Mouse (Mus musculus) intestine, embryonic 15.5 days (tissue): Measurements from ENCODE around the gene Uckl1. TPM values are rescaled to one million over a fixed set of nuclear protein-coding genes. Genes with fewer than 3 reads are reported as not detected.

Experiments
- ATAC-seq: fragments of 200-750 bp; cut with Nextera tagmentation; 2 replicates; pipeline ENCODE4 v1.8.0; 2017; ENCODE audit warnings: moderate TSS enrichment, moderate library complexity
- H3K27ac ChIP-seq: fragments of 300-500 bp; sonication (generic); 2 replicates; pipeline ENCODE4 v1.5.1; 2015; ENCODE audit warnings: mild to moderate bottlenecking, inconsistent platforms
- H3K27me3 ChIP-seq: fragments of 300-500 bp; sonication (generic); replicated peaks from 2 replicates; pipeline ENCODE4 v1.6.1; 2015; ENCODE audit warnings: inconsistent platforms
- H3K36me3 ChIP-seq: fragments of 300-500 bp; sonication (generic); 2 replicates; pipeline ENCODE4 v1.6.1; 2015; ENCODE audit warnings: inconsistent platforms
- H3K4me1 ChIP-seq: fragments of 300-500 bp; sonication (generic); replicated peaks from 2 replicates; pipeline ENCODE4 v1.6.1; 2015; ENCODE audit warnings: inconsistent platforms
- H3K4me2 ChIP-seq: fragments of 300-500 bp; sonication (generic); replicated peaks from 2 replicates; pipeline ENCODE4 v1.6.1; 2015; ENCODE audit warnings: mild to moderate bottlenecking, inconsistent platforms
- H3K4me3 ChIP-seq: fragments of 300-500 bp; sonication (generic); replicated peaks from 2 replicates; pipeline ENCODE4 v1.5.1; 2015; ENCODE audit warnings: inconsistent platforms
- H3K9ac ChIP-seq: fragments of 300-500 bp; sonication (generic); 2 replicates; pipeline ENCODE4 v1.6.1; 2015; ENCODE audit warnings: inconsistent platforms
- H3K9me3 ChIP-seq: fragments of 300-500 bp; sonication (generic); 2 replicates; pipeline ENCODE4 v1.6.1; 2016; ENCODE audit warnings: inconsistent platforms
- WGBS: fragments of 180-500 bp; shearing (Covaris S2); methylation state at CpG from one replicate; pipeline ENCODE4 v1.1.7; 2015; 5-methylcytosine and 5-hydroxymethylcytosine counted together
- polyA plus RNA-seq: library from polyadenylated mRNA; unstranded; fragments of >200 nt; fragmentation: Nextera tagmentation; extraction: Ambion mirVana; gene quantifications from 2 replicates; pipeline ENCODE4 v1.2.1, GENCODE M21; 2015

Gene Uckl1
- polyA plus RNA-seq, 1 experiment from 2014 or later: 57.4 TPM

- Histone ChIP-seq H3K36me3 (peaks cover 46% of the 10 kb centered on the region), H3K4me3 (no peak overlapping the region), H3K27ac (no peak overlapping the region), H3K27me3 (no peaks in the 10 kb centered on the region), H3K4me2 (no peak overlapping the region), H3K9ac (no peak overlapping the region), H3K4me1 (peaks cover 14% of the 10 kb centered on the region), H3K9me3 (no peaks in the 10 kb centered on the region)
- ATAC-seq: no peak
- WGBS: 91% methylated on average over 11 of the region's 11 CpGs
These were observed 3.6 kb upstream of the Uckl1 start for GRCm38 (mm10) chr2:181588229-181588780.

DNA sequence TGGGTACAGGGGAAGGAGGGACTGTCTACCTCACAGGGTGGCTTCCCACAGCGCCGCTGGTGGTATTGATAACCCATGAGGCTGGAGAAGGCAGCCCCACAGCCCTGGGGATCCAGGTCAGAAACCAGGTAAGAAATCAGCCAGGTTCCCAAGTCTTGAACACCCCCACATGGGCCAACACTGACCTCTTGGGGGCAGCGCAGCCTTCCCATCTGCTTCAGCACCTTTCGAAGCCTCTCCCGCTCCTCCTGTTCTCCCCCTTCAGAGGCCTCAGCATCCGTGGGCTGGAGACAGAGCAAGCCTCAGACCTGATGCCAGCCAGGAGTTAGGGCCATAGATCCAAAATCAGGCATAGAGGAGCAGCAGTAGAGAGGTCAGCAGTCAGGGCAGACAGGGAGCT lies 3.1 kb upstream of the Uckl1 start:
- WGBS: 79% methylated on average over 6 of the region's 6 CpGs
- H3K4me2 ChIP-seq: no peak overlapping the region
- H3K36me3 ChIP-seq: peaks cover 46% of the 10 kb centered on the region
- no peaks in the 10 kb centered on the region for H3K9me3 ChIP-seq
- no peak overlapping the region for H3K9ac ChIP-seq
- H3K27ac ChIP-seq: no peak overlapping the region
- no peaks in the 10 kb centered on the region for H3K27me3 ChIP-seq
- no peak for ATAC-seq
- H3K4me3 ChIP-seq: no peak overlapping the region
- peaks cover 9% of the 10 kb centered on the region for H3K4me1 ChIP-seq

- WGBS: 96% methylated on average over 3 of the region's 3 CpGs
- no peak overlapping the region for H3K9ac ChIP-seq
- no peak overlapping the region for H3K27ac ChIP-seq
- H3K36me3 ChIP-seq: peaks cover 46% of the 10 kb centered on the region
- H3K9me3 ChIP-seq: no peaks in the 10 kb centered on the region
- H3K4me3 ChIP-seq: no peak overlapping the region
- no peak overlapping the region for H3K4me2 ChIP-seq
- no peak for ATAC-seq
- peaks cover 7% of the 10 kb centered on the region for H3K4me1 ChIP-seq
- no peaks in the 10 kb centered on the region for H3K27me3 ChIP-seq
These were observed 1.4 kb upstream of the Uckl1 start for GRCm38 (mm10) chr2:181586124-181586523.

DNA sequence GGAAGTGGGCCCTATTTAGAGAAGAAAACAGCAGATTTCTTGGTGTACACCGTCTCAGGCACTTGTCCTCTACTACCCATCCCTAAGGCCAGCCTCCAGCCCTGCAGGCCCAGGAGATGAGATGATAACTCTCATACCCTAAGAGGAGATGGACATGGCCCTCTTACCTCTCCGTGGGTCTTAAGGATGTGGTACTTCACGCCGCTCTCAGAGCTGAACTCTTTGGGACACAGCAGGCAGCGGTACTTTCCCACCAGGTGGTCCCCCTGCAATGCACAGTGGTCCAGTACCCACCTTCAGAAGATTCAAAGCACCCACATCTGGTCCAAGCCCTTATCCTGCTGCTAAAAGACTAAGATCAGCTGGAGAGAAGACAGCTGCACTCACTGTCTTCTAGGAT lies 814 bp upstream of the Uckl1 start:
- H3K27ac ChIP-seq: no peak overlapping the region
- no peaks in the 10 kb centered on the region for H3K9me3 ChIP-seq
- peaks cover 46% of the 10 kb centered on the region for H3K36me3 ChIP-seq
- no peak for ATAC-seq
- no peak overlapping the region for H3K4me3 ChIP-seq
- 91% methylated on average over 5 of the region's 5 CpGs for WGBS
- H3K27me3 ChIP-seq: no peaks in the 10 kb centered on the region
- H3K4me2 ChIP-seq: no peak overlapping the region
- peaks cover 10% of the 10 kb centered on the region for H3K4me1 ChIP-seq
- no peak overlapping the region for H3K9ac ChIP-seq

GRCm38 (mm10) chr2:181583460-181584257 lies 1.0 kb downstream of the Uckl1 start:
- Histone ChIP-seq H3K4me1 (peaks cover 28% of the 10 kb centered on the region), H3K27me3 (no peaks in the 10 kb centered on the region), H3K4me2 (no peak overlapping the region), H3K27ac (no peak overlapping the region), H3K9me3 (no peaks in the 10 kb centered on the region), H3K9ac (no peak overlapping the region), H3K4me3 (no peak overlapping the region), H3K36me3 (peaks cover 38% of the 10 kb centered on the region)
- ATAC-seq: no peak
- WGBS: 90% methylated on average over 3 of the region's 3 CpGs

DNA sequence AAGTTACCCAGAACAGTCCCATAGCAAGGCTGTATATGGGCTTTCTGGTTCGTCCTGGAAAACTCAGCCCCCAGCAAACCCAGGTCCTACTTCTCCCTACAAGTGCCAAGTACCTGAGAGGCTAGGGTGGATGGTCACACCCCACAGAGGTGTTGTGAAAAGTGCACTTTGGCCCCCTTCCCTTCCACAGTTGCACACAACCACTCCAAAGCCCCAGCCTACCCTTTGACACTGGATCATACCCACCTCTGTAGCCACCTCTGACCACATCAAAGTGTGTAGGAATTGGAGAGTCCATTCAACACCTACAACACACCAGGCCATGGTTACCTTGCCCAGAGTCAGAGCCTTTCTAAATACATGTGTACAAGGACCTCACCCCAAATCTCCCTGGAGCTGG lies 1.8 kb downstream of the Uckl1 start:
- Histone ChIP-seq H3K36me3 (peaks cover 32% of the 10 kb centered on the region), H3K27ac (no peak overlapping the region), H3K4me3 (no peak overlapping the region), H3K9me3 (no peaks in the 10 kb centered on the region), H3K9ac (no peak overlapping the region), H3K4me2 (no peak overlapping the region), H3K4me1 (peaks cover 28% of the 10 kb centered on the region), H3K27me3 (no peaks in the 10 kb centered on the region)
- no peak for ATAC-seq
- WGBS: 83% methylated on average over 1 of the region's 1 CpGs

DNA sequence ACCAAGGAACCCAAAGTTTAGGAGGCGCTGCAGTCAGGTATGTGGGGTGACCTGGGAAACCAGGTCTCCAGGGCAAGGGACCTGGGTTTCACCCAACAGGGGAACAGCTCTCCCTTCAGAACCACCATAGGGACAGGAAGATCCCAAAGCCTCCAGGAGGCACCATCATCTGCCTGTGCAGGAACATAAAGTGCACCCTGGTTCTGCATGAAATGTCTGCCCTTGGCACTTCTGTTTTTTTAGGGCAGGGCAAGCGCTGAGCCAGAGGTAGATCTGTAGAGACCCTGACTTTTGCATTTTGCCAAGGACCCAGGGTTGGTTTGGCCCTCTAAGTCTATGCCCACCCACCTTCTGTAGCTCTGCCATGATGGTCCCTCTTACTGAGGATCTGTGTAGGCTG lies 2.3 kb downstream of the Uckl1 start:
- no peak; the same call in 1 of the 2 replicates for ATAC-seq
- peaks cover 28% of the 10 kb centered on the region for H3K36me3 ChIP-seq
- no peak overlapping the region for H3K9ac ChIP-seq
- 74% methylated on average over 2 of the region's 2 CpGs for WGBS
- peaks cover 28% of the 10 kb centered on the region for H3K4me1 ChIP-seq
- no peaks in the 10 kb centered on the region for H3K9me3 ChIP-seq
- no peak overlapping the region for H3K4me3 ChIP-seq
- H3K27me3 ChIP-seq: no peaks in the 10 kb centered on the region
- peak overlapping the region; percentile 93 for H3K4me2 ChIP-seq
- no peak overlapping the region for H3K27ac ChIP-seq

DNA sequence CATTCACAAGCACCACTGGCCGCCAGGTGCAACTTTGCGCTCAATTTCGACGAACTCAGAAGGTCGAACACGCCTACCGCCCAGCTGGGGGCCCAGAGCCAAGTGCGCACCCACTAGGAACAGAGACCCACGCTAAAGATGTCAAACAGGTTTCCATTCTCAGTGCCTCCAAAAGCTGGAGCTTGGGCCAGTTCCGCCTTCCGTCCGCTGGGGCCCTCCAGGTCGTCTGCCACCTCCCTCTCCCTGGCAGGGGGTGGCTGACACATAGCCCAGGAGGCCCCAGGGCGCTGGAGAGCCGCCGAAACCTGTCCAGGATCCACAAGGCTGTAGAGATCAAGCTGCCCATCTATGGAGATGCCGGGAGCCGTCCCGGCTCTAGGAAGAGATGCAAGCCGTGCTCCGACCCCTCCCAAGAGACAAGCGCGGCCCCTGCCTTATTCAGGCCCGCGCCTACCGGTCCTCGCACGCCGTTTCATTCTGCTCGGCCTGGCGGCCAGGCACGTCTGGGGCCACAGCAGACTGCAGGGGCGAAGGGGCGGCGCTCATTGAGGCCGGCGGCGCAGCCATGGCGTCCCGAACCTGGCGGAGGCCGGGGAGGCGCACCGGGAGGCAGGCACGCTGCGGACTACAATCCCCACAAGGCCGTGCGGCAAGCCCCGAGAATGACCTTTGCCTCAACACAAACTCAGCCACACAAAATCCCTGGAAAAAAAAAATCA lies 3.1 kb downstream of the Uckl1 start:
- ATAC-seq: peak; percentile 89
- WGBS: under 1% methylated on average over 49 of the region's 49 CpGs
- Histone ChIP-seq H3K4me3 (peak overlapping the region; percentile 87), H3K27me3 (no peaks in the 10 kb centered on the region), H3K36me3 (peaks cover 21% of the 10 kb centered on the region), H3K4me2 (peak overlapping the region; percentile 93), H3K9me3 (no peaks in the 10 kb centered on the region), H3K4me1 (peaks cover 28% of the 10 kb centered on the region), H3K27ac (peak overlapping the region; percentile 97), H3K9ac (peak overlapping the region; percentile 86)

DNA sequence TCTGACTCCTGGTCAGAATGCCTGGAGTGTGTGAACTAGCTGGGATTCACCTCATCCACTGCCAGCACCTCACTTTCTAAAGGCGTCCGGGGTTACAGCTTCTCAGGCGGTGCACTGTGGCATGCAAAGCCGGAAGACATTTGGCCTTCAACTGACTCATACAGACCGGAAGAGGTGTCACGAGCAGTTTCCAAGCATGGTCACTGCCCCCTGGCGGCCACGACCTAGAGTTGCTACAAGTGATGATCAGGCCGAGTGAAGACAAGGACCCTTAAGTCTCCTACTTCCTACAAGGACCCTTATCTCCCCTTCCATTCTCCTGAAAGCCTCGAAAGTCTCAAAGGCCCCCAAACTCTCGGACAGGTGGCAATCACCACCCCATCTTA lies 3.7 kb downstream of the Uckl1 start:
- Histone ChIP-seq H3K4me3 (peak overlapping the region; percentile 87), H3K27ac (peak overlapping the region; percentile 97), H3K36me3 (peaks cover 17% of the 10 kb centered on the region), H3K4me1 (peaks cover 28% of the 10 kb centered on the region), H3K4me2 (peak overlapping the region; percentile 93), H3K9ac (peak overlapping the region; percentile 86), H3K27me3 (no peaks in the 10 kb centered on the region), H3K9me3 (no peaks in the 10 kb centered on the region)
- ATAC-seq: peak; percentile 85
- WGBS: 1% methylated on average over 11 of the region's 11 CpGs

GRCm38 (mm10) chr2:181580131-181580772 lies 4.4 kb downstream of the Uckl1 start:
- 71% methylated on average over 5 of the region's 5 CpGs for WGBS

DNA sequence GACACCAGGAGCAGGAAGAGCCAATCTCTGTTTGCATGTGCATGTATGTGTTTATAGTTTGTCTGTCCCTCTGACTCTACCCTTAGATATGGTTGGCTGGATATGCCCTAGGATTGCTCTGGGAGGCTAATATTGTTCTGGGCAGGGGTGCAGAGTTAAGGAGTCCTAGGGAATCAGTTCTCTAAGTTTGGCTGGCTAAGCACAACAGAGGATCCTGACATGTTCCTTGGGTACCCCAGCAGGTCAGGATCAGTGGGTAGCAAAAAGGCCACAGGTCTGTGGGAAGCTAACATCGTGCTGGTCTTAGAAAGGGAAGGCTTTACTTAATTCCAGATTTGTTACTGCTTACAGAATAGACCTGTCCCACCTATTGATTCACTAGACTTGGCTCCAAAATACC lies 5.0 kb downstream of the Uckl1 start:
- no peak for ATAC-seq
- Histone ChIP-seq H3K4me3 (no peak overlapping the region), H3K27me3 (no peaks in the 10 kb centered on the region), H3K36me3 (peaks cover 8% of the 10 kb centered on the region), H3K9ac (peak overlapping the region; percentile 23), H3K27ac (no peak overlapping the region), H3K4me1 (peaks cover 28% of the 10 kb centered on the region), H3K9me3 (no peaks in the 10 kb centered on the region), H3K4me2 (peak overlapping the region; percentile 13)
- WGBS: 70% methylated on average over 1 of the region's 1 CpGs

More at GRCm38 (mm10) chr2:181580131-181580772, 4.4 kb downstream of the Uckl1 start:
- H3K9ac ChIP-seq: peak overlapping the region; percentile 86; the same call in 1 of the 2 replicates
- peaks cover 28% of the 10 kb centered on the region for H3K4me1 ChIP-seq
- H3K36me3 ChIP-seq: peaks cover 10% of the 10 kb centered on the region
- no peaks in the 10 kb centered on the region for H3K9me3 ChIP-seq
- peak overlapping the region; percentile 87 for H3K4me3 ChIP-seq
- H3K27me3 ChIP-seq: no peaks in the 10 kb centered on the region
- H3K4me2 ChIP-seq: peak overlapping the region; percentile 93
- no peak for ATAC-seq
- H3K27ac ChIP-seq: 0 out of 2 replicates have a peak overlapping the region, but pooled peaks have one; percentile 97
